Mouse (Mus musculus): ENCODE data around the gene Smg6.

Gene Smg6

DNA sequence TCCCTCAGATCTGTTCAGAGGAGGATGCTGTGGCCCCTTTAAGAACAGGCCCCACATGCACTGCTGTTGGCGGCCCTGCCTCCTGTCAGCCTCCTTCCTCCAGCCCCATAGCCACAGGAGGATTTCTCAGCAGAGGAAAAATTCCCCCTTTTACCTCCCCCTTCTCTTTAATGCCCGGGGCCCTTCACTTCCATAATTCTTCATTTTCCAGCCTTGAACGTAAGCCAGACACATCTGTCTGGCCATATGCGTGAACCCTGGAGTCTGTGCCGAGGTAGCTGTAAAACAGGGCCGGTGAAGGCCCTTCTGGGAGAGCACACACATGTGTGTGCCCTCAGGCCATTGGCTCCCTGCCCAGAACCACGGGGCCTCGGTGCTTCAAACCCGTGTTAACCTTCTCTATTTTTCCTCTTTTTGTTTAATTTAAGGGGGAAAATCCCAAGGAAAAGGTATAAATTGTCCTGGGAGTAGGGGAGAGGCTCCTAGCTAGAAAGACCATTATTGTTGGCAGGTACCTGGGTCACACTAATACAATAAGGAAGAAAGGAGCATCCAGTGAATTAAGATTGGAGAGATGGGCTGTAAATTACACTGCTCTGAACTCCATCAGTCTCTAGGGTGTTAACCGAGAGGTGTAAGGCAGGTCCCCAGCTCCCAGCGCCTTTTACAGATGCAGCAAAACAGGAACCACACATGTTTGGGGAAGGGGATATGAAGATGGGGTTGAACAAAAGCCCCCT, 221.7 kb downstream of the Smg6 start:
- DNase-seq (ENCODE audit: low read depth), result no peak

DNA sequence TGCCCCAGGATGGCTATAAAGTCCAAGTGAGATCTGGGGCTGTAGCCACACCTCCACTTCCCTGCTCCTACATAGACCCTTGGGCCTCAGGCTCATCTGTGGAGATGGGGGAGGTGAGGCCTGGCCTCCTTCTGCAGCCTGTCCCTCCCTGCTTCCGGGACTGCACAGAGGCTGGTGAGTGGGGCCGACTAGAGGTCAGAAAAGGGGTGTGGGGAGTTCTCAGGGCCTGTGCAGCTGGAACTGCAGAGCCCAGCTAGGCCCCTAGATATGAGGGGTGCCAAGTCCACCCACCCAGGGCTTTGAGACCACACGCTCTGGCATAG, 222.2 kb downstream of the Smg6 start:
- no peak for DNase-seq (ENCODE audit: low read depth)

DNA sequence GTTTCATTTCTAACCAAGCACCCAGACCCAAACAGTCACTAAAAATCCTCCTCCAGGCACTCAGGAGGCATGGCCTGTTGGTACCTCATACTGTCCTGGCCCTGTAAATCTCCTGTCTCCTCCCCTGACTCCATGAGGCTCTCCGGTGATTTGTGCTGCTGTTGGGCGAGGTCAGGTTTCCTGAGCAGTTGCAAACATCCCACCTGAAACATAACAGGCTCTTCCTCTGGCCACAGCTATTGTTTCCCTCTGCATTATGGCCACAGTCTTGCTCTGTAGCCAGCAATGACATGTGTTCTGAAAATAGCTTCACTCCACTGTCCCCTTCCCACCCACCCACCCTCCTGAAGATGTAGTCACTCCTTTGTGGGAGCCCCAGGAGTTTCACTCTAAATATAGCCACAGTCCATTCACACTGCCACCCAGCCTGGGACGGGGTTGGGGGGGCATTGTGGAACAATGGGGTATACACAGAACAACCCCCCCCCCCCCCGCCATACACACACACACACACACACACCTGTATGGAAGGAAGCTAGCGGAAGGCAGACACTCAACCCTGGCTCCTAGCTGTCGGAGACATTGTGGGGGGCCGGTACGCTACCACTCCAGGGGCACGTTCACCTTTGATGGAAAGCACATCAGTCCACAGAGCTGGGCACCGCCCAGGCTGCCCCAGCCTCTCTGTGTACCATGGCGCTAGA, 222.9 kb downstream of the Smg6 start:
- no peak for DNase-seq (ENCODE audit: low read depth)

DNA sequence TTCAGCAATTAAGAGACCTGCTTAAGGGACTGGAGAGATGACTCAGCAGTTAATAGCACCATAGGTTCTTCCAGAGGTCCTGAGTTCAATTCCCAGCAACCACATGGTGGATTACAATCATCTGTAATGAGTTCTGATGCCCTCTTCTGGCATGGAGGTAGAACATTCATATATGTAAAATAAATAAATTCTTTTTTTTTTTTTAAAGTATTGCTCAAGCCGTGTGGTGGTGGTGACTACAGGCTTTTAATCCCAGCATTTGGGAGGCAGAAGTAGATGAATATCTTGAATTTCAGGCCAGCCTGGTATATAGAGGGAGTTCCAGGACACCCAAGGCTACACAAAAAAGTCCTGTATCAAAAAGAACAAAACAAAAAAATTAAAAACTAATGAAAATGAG, 224.7 kb downstream of the Smg6 start:
- DNase-seq (ENCODE audit: low read depth), result no peak

DNA sequence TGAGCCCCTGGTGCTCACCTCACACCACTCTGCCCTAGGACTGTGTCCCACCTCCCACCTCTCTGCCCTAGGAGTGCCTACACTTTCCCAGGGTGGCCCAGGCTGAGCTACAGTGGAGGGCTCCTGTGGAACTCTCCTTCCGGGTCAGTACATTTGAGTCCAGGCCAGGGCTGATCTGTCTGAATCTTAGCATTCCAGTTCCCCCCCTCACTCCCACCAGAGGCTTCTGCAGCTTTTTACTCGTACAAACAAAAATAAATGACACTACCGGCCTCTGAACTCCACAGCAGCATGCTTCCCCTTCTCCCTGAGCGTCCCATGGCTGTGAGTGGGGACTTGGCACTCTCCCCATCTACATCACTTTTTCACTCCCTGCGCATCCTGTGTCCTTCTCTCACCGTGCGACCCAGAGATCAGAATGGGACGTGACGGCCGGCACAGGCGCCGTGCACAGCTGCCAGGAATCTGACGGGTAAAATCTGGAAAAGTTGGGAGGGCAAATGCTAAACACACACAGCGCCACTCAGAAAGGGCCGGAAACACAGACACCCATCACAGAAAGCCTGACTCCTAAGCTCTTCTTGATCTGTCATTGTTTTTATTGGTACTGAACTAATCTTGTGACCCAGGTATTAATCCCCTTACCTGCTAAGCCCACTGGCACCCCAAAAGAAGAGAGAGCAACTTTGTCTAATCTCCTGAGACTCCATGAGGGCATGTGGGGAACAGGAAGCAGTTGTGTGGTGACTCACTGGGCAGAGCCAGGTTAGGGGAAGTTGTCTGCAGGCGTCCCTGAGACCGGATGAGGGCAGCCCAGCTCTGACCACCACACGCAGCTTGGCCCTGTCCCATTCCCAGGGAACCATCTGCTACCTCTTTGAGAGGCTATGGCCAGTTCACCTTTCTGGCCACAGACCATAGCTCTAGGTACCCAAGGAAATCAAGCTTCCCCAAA, 227.3 kb downstream of the Smg6 start:
- no peak for DNase-seq (ENCODE audit: low read depth)

DNA sequence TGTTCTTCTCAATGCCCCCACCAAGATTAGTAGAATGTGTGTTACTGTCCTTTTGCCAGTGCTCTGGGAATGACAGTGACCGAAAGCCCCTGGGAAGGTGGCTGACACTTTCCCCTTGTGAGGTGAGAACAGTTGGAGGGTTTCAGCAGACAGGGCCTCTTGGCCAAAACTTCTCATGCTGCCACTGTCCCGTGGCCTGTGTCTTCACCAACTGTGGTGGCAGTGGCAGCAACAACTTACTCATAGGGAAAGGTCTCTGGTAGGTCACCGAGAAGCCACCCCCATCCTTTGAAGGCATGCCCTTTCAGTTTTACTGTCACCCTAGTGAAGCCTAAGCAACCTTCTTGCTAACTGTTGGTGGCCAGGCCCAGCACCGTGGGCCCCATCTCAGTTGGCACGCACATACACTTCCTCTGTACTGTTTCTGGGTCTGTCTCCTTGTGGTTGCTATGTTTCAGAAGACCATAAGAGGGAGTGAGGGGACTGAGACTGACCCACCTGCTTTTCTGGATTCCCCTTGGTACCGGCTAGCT, 228.5 kb downstream of the Smg6 start:
- no peak for DNase-seq (ENCODE audit: low read depth)

DNA sequence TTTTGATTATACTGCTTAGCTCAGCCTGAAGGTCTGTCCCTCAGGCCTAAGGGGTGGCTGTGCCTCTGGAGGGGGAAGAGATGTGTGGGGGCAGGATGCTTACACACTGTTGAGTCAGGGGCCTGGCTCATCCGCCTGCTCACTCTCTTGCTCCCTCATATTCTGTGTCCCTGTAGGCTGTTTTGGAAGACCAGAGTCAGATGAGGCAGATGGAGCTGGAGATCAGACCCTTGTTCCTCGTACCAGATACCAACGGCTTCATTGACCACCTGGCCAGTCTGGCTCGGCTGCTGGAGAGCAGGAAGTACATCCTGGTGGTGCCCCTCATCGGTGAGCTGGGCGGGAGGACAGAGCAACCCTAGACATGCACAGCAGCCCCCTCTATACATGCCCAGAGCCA, 230.4 kb downstream of the Smg6 start:
- DNase-seq (ENCODE audit: low read depth), result no peak

DNA sequence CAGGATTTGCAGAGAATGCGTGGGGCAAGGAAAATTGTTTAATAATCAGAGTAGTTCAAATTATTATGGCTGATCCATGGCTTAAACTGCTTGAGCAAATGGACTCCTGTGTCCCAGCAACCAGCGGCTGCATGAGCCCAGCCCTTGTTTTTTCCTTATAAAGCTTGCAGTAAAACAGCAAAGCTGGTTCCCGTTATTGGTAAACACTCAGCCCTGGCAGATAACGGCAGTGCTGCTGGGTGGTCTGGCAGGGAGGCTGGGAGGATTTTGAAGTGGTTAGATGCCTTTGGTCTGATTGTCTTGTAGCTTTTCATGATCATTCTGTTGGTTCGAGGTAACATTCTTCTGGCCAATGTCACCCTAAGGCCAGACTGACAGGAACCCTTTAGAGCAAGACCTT, 230.8 kb downstream of the Smg6 start:
- DNase-seq (ENCODE audit: low read depth), result no peak

DNA sequence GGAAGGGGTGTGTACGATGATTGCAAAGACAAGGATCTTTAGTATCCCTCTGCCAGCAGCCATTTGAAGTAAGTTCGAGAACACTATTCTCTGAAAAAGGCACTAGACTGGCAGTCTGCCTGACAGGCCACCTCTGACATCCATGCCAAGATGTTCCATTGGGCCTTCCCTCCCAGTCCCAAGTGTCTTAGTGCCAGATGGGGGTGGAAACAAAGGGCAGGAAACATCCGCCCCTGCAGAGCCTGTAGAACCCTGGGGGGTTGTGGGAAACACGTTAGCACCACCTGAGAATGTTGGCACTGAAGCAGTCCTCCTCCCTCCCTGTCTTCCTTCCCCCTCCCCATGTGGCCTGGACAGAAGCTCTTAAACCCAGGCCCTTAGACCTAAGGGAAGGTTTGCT, 231.4 kb downstream of the Smg6 start:
- no peak for DNase-seq (ENCODE audit: low read depth)

DNA sequence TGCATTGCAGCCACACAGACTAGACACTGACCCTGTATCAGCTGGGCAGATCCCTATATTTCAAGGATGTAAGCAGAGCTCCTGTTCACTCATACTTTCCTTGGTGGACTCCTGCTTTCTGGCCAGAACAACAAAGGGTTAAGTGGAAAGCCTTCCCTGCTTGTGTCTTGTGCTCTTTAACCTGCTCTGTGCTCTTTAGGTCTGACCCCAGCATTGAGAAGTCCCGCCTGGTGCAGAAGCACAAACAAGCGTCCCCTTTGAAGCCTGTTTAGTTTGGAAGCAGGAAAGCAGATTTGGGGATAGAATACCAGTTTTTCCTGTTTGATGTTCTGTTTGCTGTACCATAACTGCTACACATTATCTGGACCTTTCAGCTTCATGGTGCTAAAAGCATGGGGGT, 232.3 kb downstream of the Smg6 start:
- DNase-seq (ENCODE audit: low read depth), result no peak

DNA sequence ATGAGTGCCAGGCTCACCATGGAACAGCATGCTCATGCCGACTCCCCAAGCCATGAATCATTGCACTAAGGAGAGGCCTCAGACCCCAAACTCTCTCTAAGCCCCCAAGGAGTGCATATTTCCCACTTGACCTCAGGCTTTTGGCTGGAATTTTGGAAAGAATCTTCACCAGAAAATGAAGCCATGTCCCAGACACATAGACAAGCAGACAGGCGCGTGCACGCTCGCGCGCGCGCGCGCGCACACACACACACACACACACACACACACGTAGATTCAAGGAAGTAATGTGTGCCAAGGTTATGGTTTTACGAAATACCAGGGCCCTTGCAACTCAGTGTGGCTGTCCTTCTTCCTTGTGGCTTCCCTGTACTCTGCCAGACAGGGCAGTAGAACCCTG, 232.8 kb downstream of the Smg6 start:
- no peak for DNase-seq (ENCODE audit: low read depth)

DNA sequence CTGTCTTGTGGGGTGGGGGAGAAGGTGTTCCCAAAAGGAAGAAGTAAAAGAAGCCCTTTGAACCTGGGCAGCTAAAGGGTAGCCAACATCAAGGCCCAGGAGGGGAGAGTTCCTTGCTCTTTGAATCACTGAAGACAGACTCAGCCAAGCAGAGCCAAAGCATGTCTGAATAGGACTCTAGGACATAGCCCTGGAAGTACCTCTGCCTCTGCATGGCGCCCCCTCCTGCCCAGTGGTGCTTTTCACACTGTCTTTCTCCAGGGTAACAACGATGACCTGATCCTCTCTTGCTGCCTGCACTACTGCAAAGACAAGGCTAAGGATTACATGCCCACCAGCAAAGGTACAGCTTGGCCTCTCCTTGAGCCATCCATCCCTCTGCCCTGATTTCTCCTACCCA, 233.9 kb downstream of the Smg6 start:
- no peak for DNase-seq (ENCODE audit: low read depth)

DNA sequence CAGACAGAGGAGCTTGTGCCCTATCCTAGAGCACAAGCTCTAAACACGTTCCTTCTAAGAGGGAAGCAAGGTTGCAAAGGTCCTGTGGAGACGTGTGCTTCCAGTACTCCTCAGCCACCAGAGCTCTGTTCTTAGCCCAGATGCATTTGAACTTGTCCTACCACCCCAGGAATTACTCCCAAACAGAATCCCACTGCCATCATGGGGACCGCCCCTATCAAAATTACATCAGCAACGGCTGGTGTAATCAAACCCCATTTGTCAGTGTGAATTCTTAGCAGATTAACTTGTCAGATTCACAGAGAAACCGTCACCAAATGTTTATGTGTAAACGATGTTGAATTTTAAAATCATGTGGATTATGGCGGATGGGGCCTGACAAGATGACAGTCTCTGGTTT, 235.3 kb downstream of the Smg6 start:
- no peak for DNase-seq (ENCODE audit: low read depth)

DNA sequence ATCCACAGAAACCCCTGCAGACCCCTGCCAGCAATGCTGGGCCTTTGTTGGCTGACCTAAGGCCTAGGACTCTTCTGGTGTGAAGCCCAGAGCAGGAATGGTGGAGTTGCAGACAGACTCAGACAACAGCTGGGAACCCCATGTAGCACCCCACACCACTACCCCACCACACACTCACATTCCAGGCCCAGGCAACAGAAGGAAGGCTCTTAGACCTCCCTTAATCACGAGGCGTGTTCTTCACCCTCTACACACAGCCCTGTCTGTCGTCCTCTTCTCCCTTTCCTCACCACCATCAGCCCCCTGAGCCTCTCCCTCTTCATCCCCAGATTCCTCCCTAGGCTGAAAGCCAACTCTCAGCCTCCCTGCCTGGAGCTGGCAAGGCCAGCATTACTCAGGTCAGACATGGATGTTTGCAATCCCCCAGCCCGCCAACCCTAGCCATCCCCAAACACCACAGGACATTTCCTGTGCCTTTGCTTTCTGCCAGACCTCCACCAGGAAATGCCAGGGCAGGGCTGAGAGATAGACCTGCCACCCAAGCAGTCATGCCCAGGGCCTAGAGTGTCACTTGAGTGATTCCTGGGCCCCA, 235.9 kb downstream of the Smg6 start:
- no peak for DNase-seq (ENCODE audit: low read depth)

DNA sequence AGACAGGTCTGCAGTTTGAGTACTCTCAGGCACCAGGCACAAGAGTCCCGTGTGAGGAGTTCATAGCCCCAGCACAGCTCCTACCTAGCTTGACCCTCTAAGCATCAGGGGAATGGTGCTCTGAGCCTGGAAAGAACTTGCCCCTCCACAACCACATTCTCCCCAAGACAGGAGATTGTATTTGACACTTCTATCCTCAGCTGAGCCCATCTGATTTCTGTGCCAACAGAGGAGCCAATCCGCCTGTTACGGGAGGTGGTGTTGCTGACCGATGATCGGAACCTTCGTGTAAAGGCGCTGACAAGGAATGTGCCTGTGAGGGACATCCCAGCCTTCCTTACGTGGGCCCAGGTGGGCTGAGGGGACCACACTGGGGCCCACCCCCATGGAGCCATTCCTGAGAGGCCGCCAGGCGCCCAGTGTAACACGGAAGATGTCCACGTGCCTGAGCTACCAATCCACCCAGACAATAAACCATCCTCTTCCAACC, 237.0 kb downstream of the Smg6 start:
- DNase-seq (ENCODE audit: low read depth), result no peak

DNA sequence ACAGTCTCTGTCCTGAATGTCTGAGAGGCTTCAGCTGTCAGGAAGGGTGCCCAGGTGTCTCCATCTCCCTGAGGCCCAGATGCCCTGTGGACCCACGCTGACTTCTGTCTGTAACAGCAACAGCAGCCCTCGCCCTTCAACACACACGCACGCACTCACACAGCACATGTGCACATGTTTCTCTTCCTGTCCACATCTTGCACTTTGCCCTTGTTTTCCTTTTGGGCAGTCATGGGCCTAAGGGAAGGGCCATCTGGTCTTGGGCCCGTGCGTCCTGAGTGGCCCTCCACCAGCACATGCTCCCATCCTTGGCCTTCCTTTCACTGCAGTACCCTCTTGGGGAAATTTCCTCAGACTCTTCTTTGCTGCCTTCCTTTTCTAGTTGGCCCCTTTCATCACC, 237.8 kb downstream of the Smg6 start:
- DNase-seq (ENCODE audit: low read depth), result no peak

DNA sequence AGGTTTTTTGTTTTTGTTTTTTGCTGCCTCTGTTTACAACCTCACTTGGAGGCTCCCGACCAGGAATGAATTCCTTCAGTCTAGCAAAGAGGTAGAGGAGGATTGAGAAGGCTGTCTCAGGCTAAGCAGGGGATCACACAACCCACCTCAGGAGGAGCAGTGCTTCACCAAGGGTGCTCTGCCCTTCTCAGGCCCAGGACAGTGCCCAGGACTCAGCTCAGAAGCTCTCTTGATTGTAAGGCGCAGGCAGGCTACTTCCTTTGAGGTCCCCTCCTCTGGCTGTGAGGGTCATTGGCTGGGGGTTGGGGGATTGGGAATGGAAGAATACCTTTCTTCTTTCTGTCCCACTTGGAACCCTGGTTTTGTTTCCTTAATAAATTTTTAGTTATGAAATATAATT, 238.4 kb downstream of the Smg6 start:
- no peak for DNase-seq (ENCODE audit: low read depth)

DNA sequence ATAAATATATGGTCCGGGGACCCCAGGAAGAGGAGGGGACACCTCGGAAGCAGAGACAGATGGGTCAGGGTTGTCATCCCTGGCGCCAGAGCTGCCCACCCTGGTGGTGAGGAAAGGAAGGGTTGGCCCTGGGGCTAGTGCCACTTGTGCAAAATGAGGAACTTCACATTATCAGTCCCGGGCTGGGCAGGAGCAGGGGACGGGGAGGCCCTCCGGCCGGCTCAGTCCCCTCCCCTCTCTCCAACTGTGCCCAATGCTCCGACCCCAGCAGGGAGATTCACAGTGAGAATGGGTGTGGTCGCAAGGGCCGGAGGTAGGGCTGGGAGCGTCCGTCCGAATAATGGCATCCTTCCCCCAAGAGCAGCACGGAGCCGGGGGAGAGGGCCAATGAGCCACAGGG, 239.1 kb downstream of the Smg6 start:
- DNase-seq (ENCODE audit: low read depth), result no peak

DNA sequence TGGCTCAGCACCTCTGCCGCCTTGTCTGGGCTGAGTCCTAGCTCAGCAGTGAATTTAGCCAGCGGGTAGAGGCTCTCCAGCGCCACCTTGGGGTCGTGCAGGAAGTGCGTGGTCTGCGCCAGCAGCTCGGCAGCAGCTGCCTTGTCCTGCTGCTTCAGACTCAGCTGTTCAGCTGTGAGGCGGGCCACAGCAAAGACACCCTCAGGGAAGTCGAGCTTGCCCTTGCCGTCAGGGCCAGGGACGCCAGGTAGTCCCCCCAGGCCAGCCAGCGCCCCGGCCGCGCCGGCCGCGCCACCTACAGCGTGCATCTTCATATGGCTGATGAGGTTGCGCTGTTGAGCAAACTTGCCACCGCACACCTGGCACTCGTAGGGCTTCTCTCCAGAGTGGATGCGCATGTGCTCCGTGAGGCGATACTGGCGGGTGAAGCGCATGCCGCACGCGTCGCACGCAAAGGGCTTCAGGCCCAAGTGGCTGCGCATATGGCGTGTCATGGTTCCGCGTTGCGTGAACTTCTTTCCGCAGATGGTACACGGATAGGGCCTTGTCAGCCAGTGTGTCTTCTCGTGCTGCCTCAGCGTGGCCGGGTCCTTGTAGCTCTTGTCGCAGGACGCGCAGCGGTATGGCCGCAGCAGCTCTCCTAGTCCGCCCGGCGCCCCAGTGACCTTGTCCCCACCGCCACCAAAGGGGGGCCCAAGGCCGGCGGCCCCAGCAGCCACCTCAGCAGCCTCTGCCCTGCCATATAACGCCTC, 240.0 kb downstream of the Smg6 start:
- DNase-seq (ENCODE audit: low read depth), result no peak

DNA sequence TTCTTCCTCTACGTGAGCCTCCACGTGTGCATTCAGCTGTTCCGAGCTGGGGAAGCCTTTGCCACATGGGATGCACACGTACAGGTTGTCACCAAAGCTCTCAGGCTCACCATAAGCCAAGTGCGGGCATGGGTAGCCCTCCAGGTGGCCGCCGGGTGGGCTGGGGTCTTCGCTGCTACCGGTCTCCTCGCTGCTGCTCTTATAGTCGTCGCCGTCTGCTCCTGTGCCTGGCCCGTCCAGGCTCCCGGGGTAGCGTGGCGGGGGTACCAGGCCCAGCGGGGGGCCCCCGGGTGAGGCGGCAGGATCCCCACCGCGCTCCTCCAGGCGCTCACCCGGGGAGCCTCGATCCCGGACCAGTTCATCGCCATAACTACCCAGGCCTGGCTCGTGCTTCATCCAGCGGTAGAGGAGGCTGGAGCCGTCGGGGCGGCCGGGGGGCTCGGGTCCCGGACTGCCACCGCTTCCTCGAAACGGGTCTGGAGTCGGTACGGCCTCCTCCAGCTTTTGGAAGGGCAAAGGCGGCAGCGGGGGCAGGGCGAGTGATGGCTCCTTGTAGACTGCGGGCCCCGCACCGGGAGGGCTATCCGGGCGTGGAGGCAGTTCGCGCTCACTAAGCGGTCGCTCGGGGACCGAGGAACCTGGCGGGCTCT, 240.7 kb downstream of the Smg6 start:
- no peak for DNase-seq (ENCODE audit: low read depth)

Measured in c-Kit-positive CD71-positive TER-119-negative erythroid progenitor cells, embryonic 14.5 days (primary cell).